Mouse (Mus musculus) CD4-positive helper T cell, adult 2 months (primary cell): Measurements from ENCODE around the gene Fads3.

Experiments
- DNase-seq: peaks from one replicate; pipeline ENCODE4 v3.0.0-alpha.2; 2012; ENCODE audit warnings: low read depth, missing footprints, low spot score

Gene Fads3

DNA sequence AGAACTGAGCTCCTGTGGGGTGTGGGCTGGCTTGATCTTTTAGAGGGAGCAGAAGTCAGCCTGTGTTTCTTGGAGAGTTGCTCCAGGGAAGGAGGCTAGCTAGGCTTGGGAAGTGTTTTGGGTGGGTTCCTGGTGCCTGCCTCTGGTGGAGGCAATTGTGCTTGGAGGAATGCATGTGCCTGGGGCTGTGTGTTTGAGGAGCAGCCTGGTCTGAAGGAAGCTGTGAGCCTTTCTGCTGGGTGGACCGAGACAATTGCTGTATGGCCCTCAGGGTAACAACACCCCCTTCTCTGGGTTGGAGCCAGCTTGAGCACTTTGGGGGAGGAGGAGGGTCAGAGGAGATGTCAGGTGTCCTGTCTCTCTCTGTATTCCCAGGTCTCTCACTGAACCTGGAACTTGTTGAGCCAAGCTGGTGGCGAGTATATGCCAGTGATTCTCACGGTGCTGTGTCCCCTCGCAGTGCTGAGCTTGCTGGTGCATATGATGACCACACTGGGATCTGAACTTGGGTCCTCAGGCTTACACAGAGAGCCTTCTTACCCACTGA lies 22.1 kb upstream of the Fads3 start:
- DNase-seq: no peak

GRCm38 (mm10) chr19:10021981-10022380 lies 19.4 kb upstream of the Fads3 start:
- DNase-seq: no peak

- DNase-seq: no peak
Measured at GRCm38 (mm10) chr19:10022414-10023303, 18.7 kb upstream of the Fads3 start.

DNA sequence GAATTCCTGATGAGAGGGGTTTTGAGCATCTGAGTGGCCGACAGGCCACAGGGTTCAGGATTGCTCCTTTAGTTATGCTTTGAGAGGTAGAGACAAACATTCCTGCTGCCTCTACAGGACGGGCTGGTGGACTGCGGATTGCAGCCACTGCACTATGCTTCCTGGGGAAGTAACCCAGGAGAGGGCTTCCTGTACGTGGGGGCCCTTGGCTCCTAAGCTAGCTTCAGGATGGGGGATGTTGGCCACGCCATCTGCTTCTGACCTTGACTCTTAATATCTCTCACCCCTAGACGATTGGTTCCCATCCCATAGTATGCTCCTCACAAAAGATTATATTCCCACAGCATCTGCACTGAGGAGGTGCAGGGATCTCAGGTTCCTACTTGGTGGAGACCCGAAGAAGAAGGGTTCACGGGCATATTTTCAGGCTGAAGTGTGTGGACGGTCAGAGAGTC lies 18.0 kb upstream of the Fads3 start:
- DNase-seq: no peak

- no peak for DNase-seq
Measured at GRCm38 (mm10) chr19:10025169-10025875, 16.0 kb upstream of the Fads3 start.

GRCm38 (mm10) chr19:10029746-10030145 lies 11.6 kb upstream of the Fads3 start:
- no peak for DNase-seq

DNA sequence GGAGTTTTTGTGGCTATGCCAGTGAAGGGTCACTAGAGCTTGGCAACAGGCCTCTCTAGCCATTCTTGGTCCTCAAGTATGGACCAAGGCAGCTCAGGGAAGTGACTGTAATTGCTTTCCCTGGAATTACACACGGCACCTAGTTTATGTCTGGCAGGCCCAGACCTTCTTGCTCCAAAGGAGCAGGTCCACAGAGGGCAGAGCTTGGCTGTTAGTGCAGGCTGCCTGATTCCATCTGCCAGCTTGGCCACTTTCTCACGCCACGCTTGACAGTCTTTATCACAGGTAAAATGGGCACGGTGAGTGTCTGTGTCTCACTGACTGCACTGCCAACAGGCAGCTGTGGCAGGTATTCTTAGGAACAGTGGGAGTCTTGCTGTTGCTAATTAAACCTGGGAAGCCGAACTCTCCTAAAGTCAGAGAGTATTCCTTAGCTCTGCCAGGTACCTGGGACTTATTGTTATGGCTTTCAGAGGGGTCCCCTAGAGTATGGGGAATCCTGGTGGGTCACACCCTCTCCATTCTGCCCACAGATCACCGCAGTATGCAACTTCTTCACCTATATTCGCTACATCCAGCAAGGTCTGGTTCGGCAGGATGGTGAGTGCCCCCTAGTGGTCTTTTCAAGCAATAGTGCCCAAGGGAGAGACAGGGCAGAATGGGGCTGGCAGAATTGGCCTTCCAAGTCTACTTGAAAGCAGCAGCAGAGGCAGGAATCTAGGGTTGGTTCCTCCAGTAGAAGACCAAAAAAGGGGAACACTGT lies 8.0 kb upstream of the Fads3 start:
- DNase-seq: peak; percentile 58

GRCm38 (mm10) chr19:10034356-10034755 lies 7.0 kb upstream of the Fads3 start:
- DNase-seq: no peak

DNA sequence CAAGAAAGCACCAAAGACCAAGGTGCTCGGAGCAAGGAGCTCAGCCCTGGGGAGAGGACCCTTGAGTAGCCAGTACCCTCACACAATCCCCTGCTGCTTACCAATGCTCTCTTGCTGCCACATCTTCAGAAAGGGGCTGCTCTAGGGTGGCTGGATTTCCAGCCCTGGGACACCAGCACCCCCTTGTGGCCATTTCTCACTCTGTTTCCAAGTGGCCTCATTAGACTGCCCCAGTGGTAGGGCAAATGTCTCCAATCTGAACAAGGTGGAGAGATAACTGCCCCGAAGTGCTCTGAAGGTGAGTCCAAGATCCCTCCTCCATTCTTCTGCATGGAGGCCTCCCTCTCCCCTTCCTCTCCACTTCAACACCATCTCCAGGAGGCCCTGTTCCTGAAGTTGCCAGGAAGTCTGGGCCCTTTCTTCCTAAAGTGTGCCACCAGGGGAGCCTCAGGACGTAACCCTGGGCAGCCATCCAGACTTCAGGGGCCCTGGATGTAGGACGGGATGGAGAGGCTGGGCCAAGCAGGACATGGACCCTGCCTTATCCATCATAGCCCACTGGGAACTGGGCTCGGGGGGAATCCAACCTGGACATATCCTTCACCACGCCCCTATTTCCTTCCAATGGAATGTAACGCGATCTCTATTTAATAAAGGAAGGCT lies 6.5 kb upstream of the Fads3 start:
- peak; percentile 64 for DNase-seq

DNA sequence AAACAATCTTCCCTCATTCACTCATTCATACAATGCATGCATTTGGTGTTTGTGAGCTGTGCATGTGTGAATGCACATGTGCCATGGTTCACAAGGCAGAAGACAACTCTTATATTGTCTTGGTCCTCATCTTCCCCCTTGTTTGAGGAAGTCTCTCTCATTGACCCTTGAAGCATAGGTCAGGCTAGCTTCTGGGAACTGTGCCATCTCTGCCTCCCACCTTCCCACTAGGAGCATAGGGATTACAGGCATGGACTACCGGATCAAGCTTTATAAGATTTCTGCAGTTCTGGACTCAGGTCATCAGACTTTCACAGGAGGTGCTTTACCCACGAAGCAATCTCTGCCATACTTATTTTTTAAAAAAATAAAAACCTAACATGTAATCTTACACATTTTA lies 3.8 kb upstream of the Fads3 start:
- DNase-seq: no peak

- no peak for DNase-seq
Measured at GRCm38 (mm10) chr19:10038364-10038763, 3.0 kb upstream of the Fads3 start.

- no peak for DNase-seq
Measured at GRCm38 (mm10) chr19:10038910-10039309, 2.5 kb upstream of the Fads3 start.

DNA sequence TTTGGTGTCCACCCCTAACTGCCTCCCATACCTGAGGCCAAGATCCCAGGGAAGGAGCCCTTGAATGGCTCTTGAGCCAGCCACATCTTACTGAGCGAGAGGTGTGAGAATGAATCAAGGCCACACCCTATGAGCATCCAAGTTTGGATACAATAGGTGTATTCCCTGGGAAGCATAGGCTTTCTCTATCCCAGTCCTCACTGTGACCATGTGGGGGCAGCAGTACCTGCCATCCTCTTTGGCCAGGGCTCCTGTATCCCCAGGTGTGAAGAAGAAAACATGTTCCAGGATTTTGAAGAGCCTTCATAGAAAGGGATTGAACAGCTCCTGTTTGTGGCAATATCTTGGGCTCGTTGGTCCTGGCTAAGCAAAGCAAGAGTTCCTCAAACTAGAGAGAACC lies 1.8 kb upstream of the Fads3 start:
- no peak for DNase-seq

- DNase-seq: no peak
Measured at GRCm38 (mm10) chr19:10040866-10041387, 442 bp upstream of the Fads3 start.

DNA sequence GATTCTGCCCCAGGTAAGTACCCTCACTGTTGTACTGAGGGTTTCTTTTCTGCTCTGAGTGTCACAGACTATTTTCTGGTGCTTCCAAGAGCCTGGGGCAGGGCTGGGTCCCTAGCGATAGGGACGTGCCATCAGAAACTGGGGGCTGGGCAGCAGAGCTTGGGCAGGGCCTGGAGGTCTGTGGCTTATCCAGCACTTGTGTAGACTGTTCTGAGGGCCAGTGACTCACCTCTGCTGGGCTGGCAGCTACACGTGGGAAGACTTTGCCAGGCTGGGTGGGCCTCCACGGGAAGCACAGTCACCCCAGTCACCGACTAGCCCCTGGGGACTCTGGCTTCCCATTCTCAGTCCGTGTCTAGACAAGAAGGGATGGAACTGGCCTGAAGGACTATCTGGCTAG lies 863 bp downstream of the Fads3 start:
- no peak for DNase-seq

DNA sequence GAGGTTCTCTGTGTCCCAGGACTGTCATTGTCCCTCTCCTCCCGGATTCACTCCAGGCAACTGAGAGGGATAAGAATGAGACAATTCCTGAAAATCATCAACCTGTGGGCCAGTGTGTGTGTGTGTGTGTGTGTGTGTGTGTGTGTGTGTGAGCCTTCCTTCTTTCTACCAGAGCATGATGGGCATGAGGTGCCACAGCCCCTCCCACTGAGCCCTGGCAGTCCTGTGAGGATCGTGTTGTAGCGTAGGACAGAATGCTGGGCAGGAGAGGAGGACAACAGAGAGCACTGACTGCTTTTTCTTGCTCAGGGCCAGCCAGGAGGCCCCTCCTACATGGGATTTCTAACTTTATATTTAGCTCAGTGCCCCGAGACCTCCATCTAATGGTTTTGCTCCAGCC lies 1.4 kb downstream of the Fads3 start:
- no peak for DNase-seq

DNA sequence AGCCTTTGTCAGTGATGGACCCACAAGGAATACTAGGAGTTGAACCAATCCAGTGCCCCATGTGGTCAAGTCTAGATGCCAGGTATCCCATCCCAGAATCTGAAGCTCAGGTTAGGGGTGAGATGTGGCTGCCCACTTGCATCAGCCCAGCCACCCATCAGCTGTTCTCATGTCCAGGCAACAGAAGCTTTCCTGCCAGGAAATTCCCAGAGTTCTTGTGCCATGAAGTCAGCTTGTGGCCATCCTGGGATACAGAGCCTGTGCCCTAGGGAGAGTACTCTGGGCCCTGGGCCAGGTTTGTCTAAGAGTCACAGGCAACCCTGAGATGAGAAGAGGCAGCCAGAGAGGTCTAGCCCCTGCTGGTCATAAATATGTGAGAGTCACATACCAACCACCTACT lies 2.3 kb downstream of the Fads3 start:
- no peak for DNase-seq

DNA sequence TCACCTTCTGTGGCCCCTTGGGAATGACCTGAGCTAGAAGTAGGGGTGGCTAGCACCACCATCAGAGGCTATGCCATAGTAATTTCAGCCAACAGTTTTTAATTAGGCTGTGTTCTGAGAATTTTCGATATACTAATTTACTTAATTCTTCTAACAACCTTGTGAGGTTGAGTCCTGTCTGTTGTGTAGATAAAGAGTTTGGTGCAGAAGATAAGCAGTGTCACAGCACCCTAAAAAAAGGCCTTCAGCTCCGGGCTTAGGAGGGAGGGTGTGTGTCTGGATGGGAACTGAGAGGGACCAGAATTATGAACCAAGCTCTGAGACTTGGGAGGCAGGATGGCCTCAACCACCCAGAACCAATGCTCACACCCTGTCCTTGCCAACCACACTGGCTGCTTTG lies 4.3 kb downstream of the Fads3 start:
- no peak for DNase-seq

DNA sequence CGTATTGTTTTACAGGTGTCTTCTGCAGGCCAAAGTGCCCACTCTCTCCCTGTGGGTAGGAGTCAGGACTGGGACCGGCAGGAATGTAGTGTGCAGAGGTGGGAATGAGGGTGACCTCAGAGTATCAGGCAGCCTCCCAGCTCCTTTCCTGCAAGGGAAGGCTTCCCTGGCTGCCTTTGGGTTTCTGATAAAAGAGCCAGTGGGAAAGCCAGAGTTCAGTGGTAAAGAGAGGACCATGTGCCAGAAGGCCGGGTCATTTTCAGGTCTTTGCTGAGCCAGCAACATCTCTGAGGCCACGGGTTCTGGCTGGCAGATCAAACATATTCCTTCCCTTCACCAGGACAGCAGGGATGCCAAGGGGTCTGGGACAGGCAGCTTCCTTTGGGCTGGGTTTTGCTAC lies 5.0 kb downstream of the Fads3 start:
- DNase-seq: no peak

GRCm38 (mm10) chr19:10046983-10047382 lies 5.6 kb downstream of the Fads3 start:
- DNase-seq: no peak

DNA sequence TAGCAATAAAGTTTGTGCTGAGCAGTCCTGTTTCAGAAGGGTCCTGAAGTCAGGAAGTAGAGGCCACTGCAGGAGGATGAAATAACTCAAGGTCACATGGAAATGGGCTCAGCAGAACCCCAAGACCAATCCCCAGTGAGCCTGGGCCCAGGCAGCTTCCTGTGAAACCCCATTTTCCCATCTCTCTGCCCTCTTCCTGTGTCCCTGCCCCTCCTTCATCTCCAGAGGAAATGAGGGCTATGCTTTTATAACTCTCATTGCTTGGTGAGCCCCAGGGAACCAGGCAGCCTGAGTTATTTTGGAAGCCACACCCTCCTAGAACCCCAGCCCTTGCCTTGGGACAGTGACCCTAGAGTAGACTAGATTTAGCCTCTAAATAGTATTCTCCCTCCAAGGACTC lies 8.2 kb downstream of the Fads3 start:
- no peak for DNase-seq
